Mouse (Mus musculus) embryonic facial prominence, embryonic 10.5 days (tissue): ENCODE data around the gene F930015N05Rik. TPM values are rescaled to one million over a fixed set of nuclear protein-coding genes. Genes with fewer than 3 reads are reported as not detected.

ENCODE experiments used
- DNase-seq: peaks from one replicate; pipeline ENCODE4 v3.0.0-alpha.2; 2017; ENCODE audit warnings: low spot score
- H3K27ac ChIP-seq: fragments of 300-500 bp; sonication (generic); replicated peaks from 2 replicates; pipeline ENCODE4 v1.5.1; 2016; ENCODE audit warnings: mild to moderate bottlenecking
- H3K27me3 ChIP-seq: fragments of 300-500 bp; sonication (generic); replicated peaks from 2 replicates; pipeline ENCODE4 v1.6.1; 2016; ENCODE audit warnings: low read depth, mild to moderate bottlenecking; ENCODE audit not compliant: poor library complexity, severe bottlenecking
- H3K36me3 ChIP-seq: fragments of 300-500 bp; sonication (generic); replicated peaks from 2 replicates; pipeline ENCODE4 v1.6.1; 2016; ENCODE audit warnings: mild to moderate bottlenecking, moderate library complexity
- H3K4me1 ChIP-seq: fragments of 300-500 bp; sonication (generic); 2 replicates; pipeline ENCODE4 v1.6.1; 2016
- H3K4me3 ChIP-seq: fragments of 300-500 bp; sonication (generic); 2 replicates; pipeline ENCODE4 v1.5.1; 2016; ENCODE audit warnings: mild to moderate bottlenecking, moderate library complexity
- H3K9me3 ChIP-seq: fragments of 300-500 bp; sonication (generic); 2 replicates; pipeline ENCODE4 v1.6.1; 2016; ENCODE audit warnings: mild to moderate bottlenecking
- WGBS: fragments of 180-500 bp; shearing (Covaris S2); methylation state at CpG from one replicate; pipeline ENCODE4 v1.1.7; 2016; 5-methylcytosine and 5-hydroxymethylcytosine counted together
- polyA plus RNA-seq: library from polyadenylated mRNA; unstranded; fragments of >200 nt; fragmentation: Nextera tagmentation; extraction: Ambion mirVana; gene quantifications from 2 replicates; pipeline ENCODE4 v1.2.1, GENCODE M21; 2016

Gene F930015N05Rik
- polyA plus RNA-seq, 1 experiment from 2014 or later, result 1.6 TPM

DNA sequence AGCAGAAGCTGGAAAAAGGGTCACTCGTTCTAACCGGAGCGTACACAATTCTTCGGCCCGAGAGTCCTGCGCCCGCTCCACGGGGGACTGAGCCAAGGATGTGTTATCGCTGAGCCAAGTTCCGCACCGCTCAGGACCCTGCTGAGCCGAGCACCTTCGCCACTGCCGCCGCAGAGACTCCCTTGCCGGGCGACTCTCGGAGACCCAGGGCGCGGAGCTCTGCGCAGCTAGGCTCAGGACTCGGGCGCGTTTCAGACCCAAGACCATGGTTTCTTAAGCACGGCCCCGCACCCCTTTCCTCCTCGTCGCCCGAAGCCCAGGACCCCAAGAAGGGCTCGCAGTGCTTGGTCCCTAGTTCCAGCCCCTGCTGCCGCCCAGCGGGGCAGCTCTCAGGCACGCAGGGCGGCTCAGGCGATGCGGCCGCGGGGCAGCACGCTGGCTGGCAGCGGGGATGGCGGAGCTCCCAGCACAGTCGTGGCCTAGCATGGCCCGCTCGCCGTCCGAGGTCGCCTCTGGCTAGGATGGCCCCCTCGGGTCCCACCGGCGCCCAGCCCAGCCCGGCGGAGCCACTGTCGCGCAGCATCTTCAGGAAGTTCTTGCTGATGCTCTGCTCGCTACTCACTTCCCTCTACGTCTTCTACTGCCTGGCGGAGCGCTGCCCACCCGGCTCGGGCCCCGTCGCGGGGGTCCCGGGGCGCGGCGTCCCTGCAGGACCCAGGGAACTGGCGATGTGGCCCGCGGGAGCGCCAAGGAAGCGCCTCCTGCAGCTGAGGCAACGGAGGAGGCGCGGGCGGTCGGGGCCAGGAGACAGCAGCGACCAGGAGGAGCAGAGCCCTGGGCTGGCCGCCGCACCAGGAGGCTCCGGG lies 674 bp downstream of the F930015N05Rik start:
- WGBS, result under 1% methylated on average over 81 of the region's 81 CpGs
- Histone ChIP-seq H3K9me3 (no peaks in the 10 kb centered on the region), H3K4me1 (peaks cover 39% of the 10 kb centered on the region)

DNA sequence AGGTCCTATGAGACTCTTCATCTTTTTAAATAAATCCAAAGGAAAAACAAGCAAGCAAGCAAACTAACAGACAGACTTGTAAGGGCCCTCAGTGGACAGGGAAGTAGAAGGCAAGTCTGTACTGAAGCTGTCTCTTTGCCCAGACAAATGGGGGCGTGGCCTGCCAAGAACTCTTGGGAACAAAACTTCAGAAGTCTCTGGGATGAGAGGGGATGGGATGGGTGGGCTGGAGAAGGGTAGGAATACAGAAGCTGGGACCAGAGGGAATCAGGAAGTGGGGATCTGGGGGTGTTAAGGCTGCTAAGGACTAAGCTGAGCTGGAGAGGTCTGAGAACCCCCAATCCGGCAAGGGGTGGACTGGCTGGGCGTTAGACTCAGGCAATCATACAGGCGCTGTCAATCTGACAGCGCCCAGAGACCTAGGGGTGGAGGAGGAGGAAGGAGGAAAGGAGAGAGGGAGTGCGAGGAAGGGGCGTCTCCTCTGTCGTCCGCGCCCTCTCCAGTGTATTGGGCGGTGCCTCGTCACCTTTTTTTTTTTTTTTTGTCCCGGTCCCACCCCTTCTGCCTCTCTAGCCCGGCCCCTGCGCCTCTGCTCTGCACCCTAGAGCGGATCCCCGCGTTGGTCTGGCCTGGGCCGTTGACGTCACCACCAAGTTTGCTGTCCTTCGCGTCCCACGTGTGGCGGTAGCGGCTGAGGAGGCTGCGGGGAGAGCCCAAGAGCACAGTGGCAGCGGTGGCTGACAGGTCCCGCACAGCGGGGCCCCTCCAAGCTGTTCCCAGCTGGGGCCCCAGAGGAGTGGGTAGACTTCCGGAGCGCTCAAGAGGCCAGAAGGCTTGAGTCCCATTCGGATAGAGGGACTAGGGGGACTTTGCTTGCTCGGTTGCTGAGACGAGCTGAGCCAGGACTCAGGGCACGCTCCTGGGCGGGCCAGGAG lies 1.6 kb downstream of the F930015N05Rik start, which contains the start of gene Hs3st3a1:
TSS of gene Hs3st3a1 (plus strand) at position 722 of the 935 bp plus-strand sequence.
- H3K27me3 ChIP-seq, result peaks cover 38% of the 10 kb centered on the region
- peak within 1 kb of the TSS; percentile 92 for H3K27ac ChIP-seq
- under 1% methylated on average over 36 of the region's 36 CpGs for WGBS
- H3K4me3 ChIP-seq, result peak within 1 kb of the TSS; percentile 75
- peaks cover 34% of the 10 kb centered on the region for H3K4me1 ChIP-seq
- peak; percentile 87 for DNase-seq
- no peaks in the 10 kb centered on the region for H3K9me3 ChIP-seq
- no peaks in the 10 kb centered on the region for H3K36me3 ChIP-seq

More for the DNA sequence above, 674 bp downstream of the F930015N05Rik start:
- DNase-seq, result peak; percentile 75
- Histone ChIP-seq H3K27ac (peak overlapping the region; percentile 92), H3K4me3 (peak overlapping the region; percentile 75), H3K36me3 (no peaks in the 10 kb centered on the region), H3K27me3 (peaks cover 47% of the 10 kb centered on the region)

DNA sequence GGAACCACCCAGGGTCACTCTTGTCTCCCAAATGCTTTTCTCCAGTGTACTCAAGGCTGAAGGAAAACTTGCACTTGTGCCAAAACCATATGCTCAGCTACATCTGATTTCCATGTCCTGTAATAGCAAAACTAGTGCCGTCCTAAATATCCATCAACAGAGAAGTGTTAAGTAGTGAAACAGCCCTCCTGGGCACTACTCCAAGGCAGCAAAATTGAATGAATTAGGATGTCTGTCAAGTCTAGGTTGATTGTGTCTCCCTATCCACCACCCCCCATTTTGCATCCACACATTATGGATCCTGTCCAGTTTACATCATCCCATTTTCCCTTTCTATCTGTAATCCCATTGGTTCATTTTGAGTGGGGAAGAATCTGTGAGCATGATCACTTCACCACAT lies 17.5 kb downstream of the F930015N05Rik start:
- H3K4me3 ChIP-seq, result no peak overlapping the region
- H3K9me3 ChIP-seq, result no peaks in the 10 kb centered on the region
- 91% methylated on average over 1 of the region's 1 CpGs for WGBS
- no peak for DNase-seq
- H3K36me3 ChIP-seq, result no peaks in the 10 kb centered on the region
- H3K27me3 ChIP-seq, result no peaks in the 10 kb centered on the region
- no peaks in the 10 kb centered on the region for H3K4me1 ChIP-seq
- no peak overlapping the region for H3K27ac ChIP-seq

DNA sequence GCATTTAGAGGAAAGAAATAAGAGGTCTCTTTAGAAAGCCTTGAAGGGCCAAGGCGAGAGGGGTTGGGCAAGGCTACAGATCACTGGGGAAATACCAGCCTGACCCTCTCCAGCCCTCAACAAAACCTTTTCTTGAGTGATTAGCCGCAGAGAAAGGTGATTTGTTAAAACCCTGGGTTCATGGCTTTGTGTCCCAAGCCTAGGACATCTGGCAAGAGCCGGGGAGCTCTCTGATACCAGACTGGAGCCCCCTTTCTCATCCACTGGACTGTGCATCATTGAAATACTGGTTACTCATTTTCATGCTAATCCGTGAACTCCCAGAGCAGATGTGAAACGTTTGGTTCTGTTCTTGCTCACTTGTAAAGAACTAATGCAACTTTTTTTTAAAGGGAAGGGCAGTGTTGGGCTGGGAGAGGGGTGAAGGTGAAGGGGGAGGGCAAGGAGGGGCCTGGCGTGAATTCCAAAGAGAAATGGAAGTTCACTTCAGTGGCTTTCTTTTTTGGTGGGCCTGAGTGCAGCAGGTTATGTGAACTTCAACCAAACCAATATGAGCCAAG lies 35.8 kb downstream of the F930015N05Rik start:
- no peak for DNase-seq
- Histone ChIP-seq H3K27me3 (peaks cover 25% of the 10 kb centered on the region), H3K27ac (no peak overlapping the region), H3K36me3 (no peaks in the 10 kb centered on the region), H3K4me1 (peaks cover 17% of the 10 kb centered on the region), H3K9me3 (no peaks in the 10 kb centered on the region), H3K4me3 (no peak overlapping the region)
- WGBS, result 56% methylated on average over 6 of the region's 6 CpGs

DNA sequence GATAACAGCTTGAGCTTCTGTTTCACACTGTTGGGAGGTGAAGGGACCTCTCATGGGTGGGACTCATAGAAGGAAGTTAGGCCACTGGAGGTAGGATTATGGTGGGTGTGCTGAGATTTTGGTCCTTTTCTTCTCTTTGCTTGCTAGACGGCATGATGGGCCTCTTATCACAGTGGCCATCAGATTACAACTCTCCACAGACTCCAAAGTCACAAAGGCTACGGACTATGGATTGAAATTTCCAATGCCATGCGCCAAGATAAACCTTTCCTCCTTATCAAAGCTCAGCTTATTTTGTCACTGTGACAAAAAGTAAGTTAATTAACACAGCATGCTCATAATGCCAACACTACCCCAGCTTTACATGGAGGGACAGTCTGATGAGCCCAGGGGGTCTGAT lies 38.8 kb downstream of the F930015N05Rik start:
- no peak for DNase-seq
- Histone ChIP-seq H3K36me3 (no peaks in the 10 kb centered on the region), H3K27me3 (peaks cover 31% of the 10 kb centered on the region), H3K4me1 (peaks cover 17% of the 10 kb centered on the region), H3K27ac (no peak overlapping the region), H3K9me3 (no peaks in the 10 kb centered on the region), H3K4me3 (no peak overlapping the region)
- WGBS, result 91% methylated on average over 3 of the region's 3 CpGs

DNA sequence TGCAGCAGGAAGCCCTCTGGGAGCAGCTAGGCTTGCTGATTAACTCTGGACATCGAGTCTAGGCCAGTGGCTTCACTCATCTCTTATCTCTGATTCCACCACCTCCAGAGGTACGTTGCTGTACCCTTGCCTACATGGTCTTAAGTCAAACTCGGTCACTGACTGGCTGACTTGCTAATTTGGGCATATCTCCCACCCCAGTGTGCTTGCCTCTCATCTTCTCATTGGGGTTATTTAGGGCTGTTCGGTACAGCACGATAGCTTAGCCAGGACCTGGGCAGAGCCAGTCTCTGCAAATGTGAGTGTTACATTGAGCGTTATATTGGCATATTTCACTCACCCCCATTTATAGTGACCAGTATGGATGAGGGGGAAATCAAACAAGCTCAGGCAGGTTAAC lies 39.5 kb downstream of the F930015N05Rik start:
- no peak overlapping the region for H3K4me3 ChIP-seq
- WGBS, result 65% methylated on average over 6 of the region's 6 CpGs
- 0 out of 2 replicates have a peak overlapping the region, but pooled peaks have one; percentile 55 for H3K27ac ChIP-seq
- no peak for DNase-seq
- no peaks in the 10 kb centered on the region for H3K9me3 ChIP-seq
- no peaks in the 10 kb centered on the region for H3K36me3 ChIP-seq
- H3K4me1 ChIP-seq, result peaks cover 17% of the 10 kb centered on the region
- H3K27me3 ChIP-seq, result peaks cover 31% of the 10 kb centered on the region

DNA sequence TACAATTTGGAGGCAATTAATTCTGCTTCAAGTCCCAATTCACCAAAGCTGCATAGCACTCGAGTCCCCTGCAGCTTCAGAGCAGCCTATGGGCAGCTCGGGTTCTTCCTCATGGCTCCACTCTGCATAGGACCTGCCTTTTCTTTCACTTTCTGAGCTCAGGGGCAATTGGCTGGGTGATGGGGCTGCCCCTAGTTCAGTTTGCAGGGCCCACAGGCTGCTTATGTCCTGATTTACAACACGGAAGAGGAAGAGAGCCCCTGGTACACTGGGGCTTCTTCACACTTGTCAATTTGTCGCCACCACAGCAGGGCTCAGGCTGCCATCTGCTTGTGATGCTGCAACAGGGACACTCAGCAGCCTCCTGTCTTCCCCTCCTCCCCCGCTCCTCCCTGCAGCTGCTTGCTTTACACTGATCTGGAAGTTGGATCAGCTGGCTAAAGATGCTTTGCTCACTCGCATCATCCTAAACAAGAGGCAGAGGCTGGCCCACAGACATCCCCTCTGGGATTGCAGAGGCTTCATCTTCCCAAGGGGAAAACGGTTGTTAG lies 40.0 kb downstream of the F930015N05Rik start:
- H3K27me3 ChIP-seq, result peaks cover 31% of the 10 kb centered on the region
- peak; percentile 35 for DNase-seq
- H3K4me1 ChIP-seq, result peaks cover 17% of the 10 kb centered on the region
- H3K4me3 ChIP-seq, result peak overlapping the region; percentile 25; the same call in 1 of the 2 replicates
- H3K27ac ChIP-seq, result peak overlapping the region; percentile 55; the same call in 1 of the 2 replicates
- 16% methylated on average over 7 of the region's 7 CpGs for WGBS
- no peaks in the 10 kb centered on the region for H3K36me3 ChIP-seq
- H3K9me3 ChIP-seq, result no peaks in the 10 kb centered on the region

DNA sequence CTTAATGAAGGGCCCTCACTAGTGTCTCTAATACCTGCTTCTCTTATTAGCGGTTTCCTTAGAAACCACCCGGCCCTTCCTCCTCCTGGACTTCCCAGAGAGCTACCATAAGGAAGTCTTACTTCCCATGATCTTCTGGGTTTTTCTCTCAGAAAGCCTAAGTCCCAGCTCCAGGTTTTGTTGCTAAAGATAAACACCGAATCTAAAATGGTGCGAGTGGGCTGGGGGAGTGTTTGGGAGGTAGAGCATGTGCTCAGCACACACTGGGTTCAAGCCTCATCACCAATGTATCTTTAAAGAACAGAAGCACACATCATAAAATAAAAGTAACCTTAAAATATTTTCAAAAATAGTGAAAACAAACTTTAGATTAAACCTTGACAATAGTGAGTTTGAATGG lies 50.1 kb downstream of the F930015N05Rik start:
- 90% methylated on average over 4 of the region's 4 CpGs for WGBS
- H3K9me3 ChIP-seq, result no peaks in the 10 kb centered on the region
- no peaks in the 10 kb centered on the region for H3K27me3 ChIP-seq
- no peaks in the 10 kb centered on the region for H3K36me3 ChIP-seq
- no peak for DNase-seq
- H3K27ac ChIP-seq, result no peak overlapping the region
- H3K4me1 ChIP-seq, result 0 out of 2 replicates have a peak, but pooled peaks cover 3% of the 10 kb centered on the region
- no peak overlapping the region for H3K4me3 ChIP-seq

Other genes with a start within 250 kb of the F930015N05Rik start
- 2.0 and 3.0 TPM in 2 replicates for gene Hs3st3a1, start 1.3 kb downstream of the F930015N05Rik start, polyA plus RNA-seq